Mouse (Mus musculus) G1E (cell line): ENCODE measurements around the gene Egfl6. TPM values are rescaled to one million over a fixed set of nuclear protein-coding genes. Genes with fewer than 3 reads are reported as not detected.
A peak's percentile ranks its signal among the peaks of the same experiment; 100 is the strongest.

Source experiments
- ATAC-seq: 2 replicates; pipeline ENCODE4 v1.8.0; 2016; ENCODE audit warnings: mild to moderate bottlenecking; ENCODE audit not compliant: insufficient number of reproducible peaks, poor library complexity, low FRiP score, severe bottlenecking; ENCODE audit errors: extremely low read depth
- DNase-seq: peaks from one replicate; pipeline ENCODE4 v3.0.0; 2012; ENCODE audit warnings: low spot score
- H3K27me3 ChIP-seq: 2 replicates; pipeline ENCODE4 v1.6.1; 2012; ENCODE audit warnings: mild to moderate bottlenecking, low read length, inconsistent platforms; ENCODE audit not compliant: insufficient read depth
- H3K36me3 ChIP-seq: replicated peaks from 2 replicates; pipeline ENCODE3; 2012; ENCODE audit warnings: mild to moderate bottlenecking, inconsistent platforms
- H3K4me1 ChIP-seq: 2 replicates; pipeline ENCODE4 v1.6.1; 2012; ENCODE audit warnings: low read depth, low read length, inconsistent platforms, mixed read lengths; ENCODE audit not compliant: insufficient read depth
- H3K4me3 ChIP-seq: 2 replicates; pipeline ENCODE4 v1.5.1; 2012; ENCODE audit warnings: low read depth, mild to moderate bottlenecking, inconsistent platforms, low read length, moderate library complexity, mixed read lengths
- H3K9me3 ChIP-seq: replicated peaks from 2 replicates; pipeline ENCODE4 v1.6.1; 2012; ENCODE audit warnings: inconsistent platforms
- CTCF ChIP-seq: IDR thresholded peaks from 2 replicates; pipeline ENCODE4 v1.5.1; 2012; ENCODE audit warnings: low read depth, low read length, inconsistent platforms, mixed read lengths
- GATA1 ChIP-seq: IDR thresholded peaks from 2 replicates; pipeline ENCODE4 v1.6.1; 2012; ENCODE audit warnings: borderline replicate concordance, low read length, inconsistent platforms, mixed read lengths
- GATA2 ChIP-seq: IDR thresholded peaks from 2 replicates; pipeline ENCODE4 v1.6.1; 2012; ENCODE audit warnings: low read depth, low read length, inconsistent platforms, borderline replicate concordance
- POLR2AphosphoS5 ChIP-seq: IDR thresholded peaks from 2 replicates; pipeline ENCODE4 v1.6.1; 2012; ENCODE audit warnings: low read depth, low read length, inconsistent platforms; ENCODE audit not compliant: insufficient replicate concordance
- TAL1 ChIP-seq: conservative IDR thresholded peaks from 2 replicates; pipeline ENCODE4 v1.6.1; 2012; ENCODE audit warnings: low read depth, low read length, inconsistent platforms, mixed read lengths
- polyA plus RNA-seq: library from polyadenylated mRNA; stranded (reverse); fragments of >175 nt; gene quantifications from 2 replicates; pipeline ENCODE4 v1.2.3, GENCODE M21; 2012
- total RNA-seq, 2 experiments: library from RNA; stranded (forward) in 1 of 2; stranded (reverse) in 1 of 2; fragments of 200-1000 nt in 1 of 2; fragments of >200 nt in 1 of 2; fragmentation: Nextera tagmentation in 1 of 2; gene quantifications; 2 replicates each; pipeline ENCODE4 v1.2.3; 2014 to 2017

Gene Egfl6
- total and polyA plus RNA-seq, 3 experiments = not detected

DNA sequence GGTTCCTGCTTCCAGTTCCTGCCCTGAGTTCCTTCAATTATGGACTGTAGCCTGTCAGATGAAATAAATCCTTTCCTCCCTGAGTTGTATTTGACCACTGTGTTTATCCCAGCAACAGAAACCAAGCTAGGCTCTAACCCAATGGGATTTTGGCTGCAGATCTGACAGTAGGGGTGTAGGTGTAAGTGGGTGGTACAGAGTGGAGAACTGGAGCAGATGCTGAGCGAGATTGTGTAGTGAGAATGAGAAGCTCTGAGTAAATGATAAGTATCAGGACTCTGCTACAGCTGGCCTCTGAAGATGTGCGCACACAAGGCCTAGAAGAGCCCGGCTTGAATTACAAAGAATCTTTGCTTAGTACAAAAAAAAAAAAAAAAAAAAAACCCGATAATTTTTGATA lies 73.4 kb downstream of the Egfl6 start:
- DNase-seq (no peak), ATAC-seq (peak; percentile 55)
- Histone ChIP-seq H3K9me3 (no peaks in the 10 kb centered on the region), H3K4me1 (peaks cover 26% of the 10 kb centered on the region), H3K27me3 (no peaks in the 10 kb centered on the region), H3K4me3 (no peak overlapping the region), H3K36me3 (peaks cover 10% of the 10 kb centered on the region)
- TF ChIP-seq POLR2AphosphoS5 = no peak
- no peak for TF ChIP-seq GATA2
- TF ChIP-seq TAL1 = no peak
- no peak for TF ChIP-seq GATA1
- no peak for TF ChIP-seq CTCF

DNA sequence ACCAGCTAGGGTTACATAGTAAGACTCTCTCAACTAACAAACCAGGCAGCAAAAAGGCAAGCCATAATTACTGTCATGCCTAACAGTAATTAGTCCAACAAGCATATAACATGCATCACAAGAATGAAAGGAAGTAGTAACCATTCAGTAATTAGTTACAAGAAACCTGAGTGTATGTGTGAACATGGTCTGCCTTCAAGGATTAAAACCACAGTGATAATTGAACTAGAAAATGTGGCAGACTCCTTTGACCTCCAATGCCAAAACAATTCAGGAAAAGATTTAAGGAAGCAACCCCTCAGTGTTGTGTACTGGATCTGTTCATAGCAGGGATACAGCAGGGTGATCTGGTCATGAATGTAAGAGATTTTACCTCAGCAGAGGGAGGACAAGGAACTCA lies 74.4 kb downstream of the Egfl6 start:
- H3K36me3 ChIP-seq = peaks cover 10% of the 10 kb centered on the region
- H3K27me3 ChIP-seq = no peaks in the 10 kb centered on the region
- no peak overlapping the region for H3K4me3 ChIP-seq
- DNase-seq = no peak
- peaks cover 26% of the 10 kb centered on the region for H3K4me1 ChIP-seq
- no peak for TF ChIP-seq POLR2AphosphoS5
- TF ChIP-seq CTCF = no peak
- no peak for TF ChIP-seq TAL1
- no peak for TF ChIP-seq GATA1
- no peak for TF ChIP-seq GATA2
- no peak for ATAC-seq
- no peaks in the 10 kb centered on the region for H3K9me3 ChIP-seq

DNA sequence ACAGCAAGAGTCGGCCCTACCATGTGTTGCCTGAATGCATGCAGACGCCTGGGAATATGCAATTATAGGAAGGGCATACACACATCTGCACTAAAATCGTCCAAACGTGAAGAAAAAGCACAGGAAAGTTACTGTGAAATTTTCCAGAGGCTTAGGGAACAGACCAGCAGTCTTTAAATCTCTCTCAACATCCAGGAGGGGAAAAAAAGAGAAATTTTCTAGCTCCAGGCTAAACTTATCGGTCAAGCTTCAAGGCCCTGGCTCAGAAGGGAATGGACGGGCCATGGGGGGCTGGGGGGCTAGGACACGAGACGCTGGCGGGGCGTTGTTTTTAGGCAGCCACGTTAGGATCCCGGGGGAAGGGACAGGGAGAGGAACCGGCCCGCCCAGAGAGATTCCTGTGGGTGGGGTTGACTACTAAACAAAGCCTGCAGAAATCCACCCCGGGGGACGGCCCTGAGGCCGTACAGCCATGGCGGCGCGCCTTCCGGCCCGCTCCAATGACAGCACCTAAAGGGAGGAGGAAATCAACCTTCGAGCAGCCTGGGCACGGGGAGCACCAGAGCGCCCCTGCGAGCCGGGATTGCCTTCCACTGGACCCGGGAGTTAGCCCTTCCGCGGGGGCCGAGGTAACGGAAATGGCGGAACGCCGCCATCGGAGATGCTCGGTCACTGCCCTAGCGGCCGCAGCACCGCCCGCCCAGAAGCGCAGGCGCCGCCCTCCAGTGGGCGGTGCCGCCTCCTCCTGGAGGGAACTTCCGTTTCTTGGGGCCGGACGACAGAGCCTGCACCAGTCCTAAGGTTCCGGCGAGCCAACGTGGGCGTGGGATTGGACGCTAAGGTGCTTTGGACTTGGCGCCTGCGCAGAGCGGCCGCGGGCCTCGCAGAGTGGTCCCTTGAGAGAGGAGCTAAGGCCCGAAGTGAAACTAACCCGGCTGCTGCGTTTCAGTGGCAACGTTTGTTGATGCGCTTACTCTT lies 75.5 kb downstream of the Egfl6 start:
- Histone ChIP-seq H3K27me3 (no peaks in the 10 kb centered on the region), H3K36me3 (peaks cover 18% of the 10 kb centered on the region), H3K9me3 (no peaks in the 10 kb centered on the region), H3K4me1 (peaks cover 26% of the 10 kb centered on the region), H3K4me3 (peak overlapping the region; percentile 79)
- ATAC-seq = peak; percentile 91
- no peak for TF ChIP-seq GATA1
- peak; percentile 79 for DNase-seq

DNA sequence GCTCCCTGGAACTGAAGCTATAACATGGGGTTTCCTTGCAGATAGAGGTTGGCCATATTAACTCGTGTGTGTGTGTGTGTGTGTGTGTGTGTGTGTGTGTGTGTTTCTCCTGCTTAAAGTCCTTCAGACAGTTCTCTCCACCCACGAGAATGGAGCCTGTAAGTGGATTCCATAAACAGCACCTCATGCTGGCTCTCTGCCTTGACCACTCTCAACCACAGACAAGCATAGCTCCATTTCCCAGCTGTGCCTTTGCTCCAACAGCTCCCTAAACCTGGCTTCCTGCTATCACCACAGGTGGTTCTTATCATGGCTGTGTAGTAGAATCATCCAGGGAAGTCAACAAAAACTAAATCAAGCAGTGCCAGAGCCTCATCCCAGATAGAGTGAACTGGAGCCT lies 81.1 kb downstream of the Egfl6 start:
- peaks cover 5% of the 10 kb centered on the region; the same call in 1 of the 2 replicates for H3K4me1 ChIP-seq
- ATAC-seq (no peak), DNase-seq (no peak)
- no peak overlapping the region for H3K4me3 ChIP-seq
- H3K27me3 ChIP-seq = no peaks in the 10 kb centered on the region
- H3K9me3 ChIP-seq = no peaks in the 10 kb centered on the region
- peaks cover 42% of the 10 kb centered on the region for H3K36me3 ChIP-seq
- no peak for TF ChIP-seq GATA2
- no peak for TF ChIP-seq GATA1
- no peak for TF ChIP-seq POLR2AphosphoS5
- TF ChIP-seq CTCF = no peak
- no peak for TF ChIP-seq TAL1

DNA sequence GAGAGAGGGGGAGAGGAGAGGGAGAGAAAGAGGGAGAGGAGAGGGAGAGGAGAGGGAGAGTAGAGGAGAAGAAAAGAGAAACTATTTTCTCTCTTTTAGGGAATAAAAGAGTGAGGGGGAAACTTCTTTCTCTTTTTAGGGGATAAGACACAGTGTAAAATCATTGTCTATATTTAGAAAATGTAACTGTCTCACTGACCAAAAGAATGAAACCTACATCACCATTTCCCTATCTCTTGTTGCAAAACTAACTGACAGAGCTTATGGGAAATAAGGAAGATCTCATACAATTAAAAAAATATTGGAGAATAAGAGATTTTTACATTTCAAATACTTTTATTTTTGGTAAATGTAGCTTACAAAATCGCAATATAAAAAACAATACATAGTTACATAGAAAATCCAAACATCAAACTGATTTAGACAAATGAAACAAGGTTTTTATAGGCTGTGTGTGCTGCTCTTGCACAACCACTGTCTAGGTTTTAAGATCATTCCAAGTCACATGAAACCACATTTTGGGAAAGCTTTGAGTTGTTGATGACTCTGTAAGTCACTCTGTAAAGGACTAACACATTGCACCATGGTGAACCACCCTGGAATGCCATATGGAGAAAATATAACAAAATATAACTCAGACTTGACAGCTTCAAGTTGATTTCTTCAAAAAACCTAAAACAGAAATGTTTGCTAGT lies 85.9 kb downstream of the Egfl6 start:
- no peaks in the 10 kb centered on the region for H3K27me3 ChIP-seq
- DNase-seq (no peak), ATAC-seq (no peak)
- TF ChIP-seq CTCF = no peak
- TF ChIP-seq TAL1 = no peak
- TF ChIP-seq GATA1 = no peak
- TF ChIP-seq POLR2AphosphoS5 = no peak
- TF ChIP-seq GATA2 = no peak
- H3K4me3 ChIP-seq = no peak overlapping the region
- no peaks in the 10 kb centered on the region for H3K9me3 ChIP-seq
- peaks cover 22% of the 10 kb centered on the region for H3K36me3 ChIP-seq
- peaks cover 2% of the 10 kb centered on the region; the same call in 1 of the 2 replicates for H3K4me1 ChIP-seq

DNA sequence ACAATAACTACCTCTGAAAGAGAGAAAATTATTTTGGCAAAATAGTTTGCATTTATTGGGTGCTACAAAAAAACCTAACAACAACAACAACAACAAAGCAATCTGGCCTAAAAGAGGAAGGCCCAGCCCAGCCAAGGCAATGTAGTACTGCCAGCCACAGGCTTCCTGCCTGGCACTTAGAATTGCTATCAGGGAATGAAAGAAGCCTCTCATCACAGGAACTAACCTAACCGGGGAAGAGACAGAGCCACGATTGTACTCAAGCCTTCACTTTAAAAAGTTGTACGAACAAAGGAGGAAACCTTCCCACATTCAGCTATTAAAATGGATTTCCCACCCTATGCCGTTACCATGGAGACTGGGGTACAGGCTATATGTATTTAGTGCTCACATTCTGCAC lies 87.7 kb downstream of the Egfl6 start:
- no peak overlapping the region for H3K4me3 ChIP-seq
- H3K36me3 ChIP-seq = peaks cover 9% of the 10 kb centered on the region
- peaks cover 2% of the 10 kb centered on the region; the same call in 1 of the 2 replicates for H3K4me1 ChIP-seq
- no peak for DNase-seq
- H3K9me3 ChIP-seq = no peaks in the 10 kb centered on the region
- no peaks in the 10 kb centered on the region for H3K27me3 ChIP-seq
- no peak for ATAC-seq
- TF ChIP-seq GATA2 = no peak
- TF ChIP-seq TAL1 = no peak
- no peak for TF ChIP-seq CTCF
- no peak for TF ChIP-seq GATA1
- no peak for TF ChIP-seq POLR2AphosphoS5
